Mouse (Mus musculus) liver (tissue): Measurements from ENCODE around the gene Sez6l.

Source experiments
- DNase-seq: peaks from one replicate; pipeline ENCODE4 v3.0.0-alpha.2; 2020; ENCODE audit warnings: mixed read lengths

Sez6l gene

GRCm38 (mm10) chr5:112382641-112383330 is 194.2 kb downstream of the Sez6l start:
- DNase-seq, result no peak

- DNase-seq, result no peak
Measured at GRCm38 (mm10) chr5:112382042-112382441, 194.9 kb downstream of the Sez6l start.

GRCm38 (mm10) chr5:112381154-112381553 is 195.8 kb downstream of the Sez6l start:
- DNase-seq, result no peak

GRCm38 (mm10) chr5:112378716-112379115 is 198.3 kb downstream of the Sez6l start:
- no peak for DNase-seq

GRCm38 (mm10) chr5:112377380-112377779 is 199.6 kb downstream of the Sez6l start:
- DNase-seq, result no peak

GRCm38 (mm10) chr5:112376111-112376510 is 200.9 kb downstream of the Sez6l start:
- DNase-seq, result no peak

GRCm38 (mm10) chr5:112371933-112372332 is 205.1 kb downstream of the Sez6l start:
- DNase-seq, result no peak

- DNase-seq, result no peak
Measured at GRCm38 (mm10) chr5:112370236-112370813, 206.7 kb downstream of the Sez6l start.

- DNase-seq, result no peak
Measured at GRCm38 (mm10) chr5:112369326-112369725, 207.7 kb downstream of the Sez6l start.
